Mouse (Mus musculus): ENCODE data around the gene Gm21188. TPM values are rescaled to one million over a fixed set of nuclear protein-coding genes. Genes with fewer than 3 reads are reported as not detected.
"Not testable (repeated sequence)": the region's sequence is repeated elsewhere in the genome, so short reads cannot be mapped to it uniquely, and the experiment has no call there.

Gm21188 gene
- polyA plus RNA-seq (2015; fragmentation: Nextera tagmentation; extraction: Ambion mirVana): not detected in 2 replicates

DNA sequence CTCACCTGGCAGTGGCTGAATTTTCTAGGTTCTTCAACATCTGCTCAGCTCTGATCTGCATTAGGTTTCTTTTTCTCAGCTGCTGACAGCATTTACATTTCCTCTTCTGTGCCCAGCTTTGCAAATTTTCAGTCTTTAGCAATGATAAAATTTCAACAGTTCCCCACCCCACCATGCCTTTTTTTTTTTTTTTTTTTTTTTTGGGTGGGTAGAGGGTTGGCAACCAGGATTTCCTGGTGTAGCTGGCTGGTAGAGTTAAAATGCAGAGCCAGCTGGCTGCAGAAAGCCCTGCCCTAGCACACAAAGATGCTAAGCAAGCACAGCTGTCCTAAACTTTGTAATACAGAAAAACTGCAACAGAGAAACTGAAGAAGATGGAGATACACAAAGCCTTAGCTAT, at the start of gene Gm21188:
TSS of gene Gm21188 (minus strand) at position 110 of the 400 bp plus-strand sequence.
- H3K4me3 ChIP-seq (ENCODE audit: low read length); ATAC-seq (ENCODE audit: low FRiP score, low TSS enrichment): not testable (repeated sequence)

DNA sequence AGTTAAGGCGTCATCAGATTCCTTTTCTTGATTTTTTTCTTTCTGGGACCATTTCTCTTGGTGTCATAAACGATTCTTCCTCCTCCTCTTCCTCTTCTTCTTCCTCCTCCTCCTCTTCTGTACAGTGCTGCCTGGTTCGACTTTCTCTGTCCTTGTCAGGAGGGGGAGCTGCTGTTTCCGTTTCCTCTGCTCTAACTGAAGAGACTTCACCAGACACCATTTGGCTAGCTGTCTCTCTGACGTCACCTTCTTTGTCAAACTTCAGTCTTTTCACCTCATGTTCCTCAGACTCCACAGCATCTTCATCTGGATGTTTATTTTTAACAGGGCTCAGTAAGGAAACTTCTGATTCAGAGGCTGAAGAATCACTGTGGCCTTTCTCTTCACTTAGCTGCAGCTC, 47.3 kb upstream of the Gm21188 start:
- not testable (repeated sequence) for H3K9ac ChIP-seq (replicated peaks; ENCODE audit: low read length); H3K9me3 ChIP-seq (ENCODE audit: low read length); H3K27me3 ChIP-seq (ENCODE audit: insufficient read depth, low read length); H3K4me2 ChIP-seq (replicated peaks; ENCODE audit: low read depth, low read length); H3K36me3 ChIP-seq (ENCODE audit: insufficient read depth, low read length); H3K4me1 ChIP-seq (ENCODE audit: insufficient read depth, low read length); ATAC-seq (ENCODE audit: low FRiP score, low TSS enrichment); H3K27ac ChIP-seq (ENCODE audit: low read length); H3K4me3 ChIP-seq (ENCODE audit: low read length)
- WGBS: no CpG with 5 or more reads among the region's 5 CpGs

More for the DNA sequence above, at the start of gene Gm21188:
- not testable (repeated sequence) for H3K27me3 ChIP-seq (ENCODE audit: insufficient read depth, low read length); H3K9me3 ChIP-seq (ENCODE audit: low read length); H3K4me2 ChIP-seq (replicated peaks; ENCODE audit: low read depth, low read length); H3K4me1 ChIP-seq (ENCODE audit: insufficient read depth, low read length); H3K36me3 ChIP-seq (ENCODE audit: insufficient read depth, low read length); H3K9ac ChIP-seq (replicated peaks; ENCODE audit: low read length); H3K27ac ChIP-seq (ENCODE audit: low read length)

DNA sequence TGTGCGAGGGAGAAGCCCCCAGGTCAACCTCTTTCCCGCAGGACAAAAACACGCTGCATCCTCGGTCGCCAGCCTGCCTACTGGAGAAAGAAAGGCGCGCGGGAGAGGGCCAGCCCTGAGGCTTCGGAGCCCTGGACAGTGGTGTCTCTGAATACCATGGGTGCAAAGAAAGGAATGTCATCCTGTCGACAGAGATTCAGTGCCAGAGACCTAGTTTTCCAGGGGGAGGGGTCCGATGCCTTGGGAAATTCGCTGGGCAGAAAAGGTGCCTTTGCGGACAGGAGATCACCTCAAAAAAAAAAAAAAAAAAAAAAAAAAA, 44.9 kb upstream of the Gm21188 start:
- not testable (repeated sequence) for H3K27me3 ChIP-seq (ENCODE audit: insufficient read depth, low read length); H3K4me3 ChIP-seq (ENCODE audit: low read length); H3K4me2 ChIP-seq (replicated peaks; ENCODE audit: low read depth, low read length); H3K4me1 ChIP-seq (ENCODE audit: insufficient read depth, low read length); H3K9me3 ChIP-seq (ENCODE audit: low read length); H3K9ac ChIP-seq (replicated peaks; ENCODE audit: low read length); H3K36me3 ChIP-seq (ENCODE audit: insufficient read depth, low read length); H3K27ac ChIP-seq (ENCODE audit: low read length); ATAC-seq (ENCODE audit: low FRiP score, low TSS enrichment)
- WGBS: 0% methylated on average over 4 of the region's 13 CpGs

DNA sequence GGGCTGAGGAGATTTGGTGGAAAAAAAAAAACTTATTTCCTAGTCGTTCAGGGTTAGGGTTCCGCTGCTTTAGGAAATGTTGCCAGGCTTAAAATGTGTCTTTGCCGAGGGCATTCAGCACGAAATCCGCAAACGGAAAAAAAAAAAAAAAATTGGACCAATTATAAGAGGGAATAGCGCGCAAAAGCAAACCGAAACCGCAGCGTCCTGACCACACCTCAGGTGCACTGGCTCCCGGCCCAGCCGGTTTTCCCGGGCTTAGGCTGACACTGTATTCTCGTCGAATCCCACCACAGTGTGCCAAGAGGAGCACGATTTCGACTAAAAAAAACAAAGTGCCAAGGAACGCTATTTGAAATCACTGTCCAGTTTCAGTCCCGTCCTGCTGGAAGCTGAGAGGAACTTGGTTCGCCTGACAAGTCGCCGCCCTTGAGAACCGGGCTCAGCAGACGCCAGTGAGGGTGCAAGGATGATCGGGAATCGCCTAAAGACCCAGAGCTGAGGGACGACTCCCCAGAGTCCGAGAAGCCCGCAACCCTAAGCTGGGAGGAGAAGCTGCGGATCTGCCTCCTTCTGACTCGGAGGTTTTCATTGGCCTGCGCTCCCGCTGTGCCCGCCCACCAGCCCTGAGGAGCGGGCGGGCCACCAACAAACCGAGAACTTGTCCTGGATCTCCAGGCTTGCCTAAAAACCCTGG, 44.4 kb upstream of the Gm21188 start:
- ATAC-seq (ENCODE audit: low FRiP score, low TSS enrichment): peak; percentile 82
- not testable (repeated sequence) for H3K36me3 ChIP-seq (ENCODE audit: insufficient read depth, low read length); H3K9me3 ChIP-seq (ENCODE audit: low read length); H3K4me1 ChIP-seq (ENCODE audit: insufficient read depth, low read length); H3K27me3 ChIP-seq (ENCODE audit: insufficient read depth, low read length); H3K9ac ChIP-seq (replicated peaks; ENCODE audit: low read length); H3K27ac ChIP-seq (ENCODE audit: low read length)
- under 1% methylated on average over 24 of the region's 38 CpGs for WGBS
- Histone ChIP-seq H3K4me3 (ENCODE audit: low read length) (peak overlapping the region; percentile 23; the same call in 1 of the 2 replicates), H3K4me2 (replicated peaks; ENCODE audit: low read depth, low read length) (peak overlapping the region; percentile 33)

DNA sequence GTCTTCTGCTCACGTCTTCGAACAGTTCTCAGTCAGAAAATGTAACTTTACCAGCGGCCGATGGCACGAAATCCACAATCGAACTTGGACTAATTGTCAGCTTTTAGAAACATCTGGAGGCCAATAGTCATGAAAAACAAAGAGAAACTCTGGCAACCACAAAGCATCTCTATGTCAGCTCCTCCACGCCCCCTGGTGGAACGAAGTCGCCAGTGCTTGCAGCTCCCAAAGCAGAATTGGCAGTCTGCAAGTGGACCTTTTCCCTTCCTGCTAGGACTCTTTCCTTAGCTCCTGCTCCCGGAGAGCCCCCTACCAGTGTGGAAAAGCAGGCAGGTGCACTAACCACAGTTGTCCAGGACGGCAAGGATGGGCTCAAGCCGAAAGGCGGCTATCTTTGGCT, 41.0 kb upstream of the Gm21188 start:
- H3K9me3 ChIP-seq (ENCODE audit: low read length); H3K27ac ChIP-seq (ENCODE audit: low read length); H3K4me2 ChIP-seq (replicated peaks; ENCODE audit: low read depth, low read length); H3K36me3 ChIP-seq (ENCODE audit: insufficient read depth, low read length); H3K4me3 ChIP-seq (ENCODE audit: low read length); H3K27me3 ChIP-seq (ENCODE audit: insufficient read depth, low read length); H3K9ac ChIP-seq (replicated peaks; ENCODE audit: low read length); H3K4me1 ChIP-seq (ENCODE audit: insufficient read depth, low read length); ATAC-seq (ENCODE audit: low FRiP score, low TSS enrichment): not testable (repeated sequence)
- WGBS: no CpG with 5 or more reads among the region's 13 CpGs

DNA sequence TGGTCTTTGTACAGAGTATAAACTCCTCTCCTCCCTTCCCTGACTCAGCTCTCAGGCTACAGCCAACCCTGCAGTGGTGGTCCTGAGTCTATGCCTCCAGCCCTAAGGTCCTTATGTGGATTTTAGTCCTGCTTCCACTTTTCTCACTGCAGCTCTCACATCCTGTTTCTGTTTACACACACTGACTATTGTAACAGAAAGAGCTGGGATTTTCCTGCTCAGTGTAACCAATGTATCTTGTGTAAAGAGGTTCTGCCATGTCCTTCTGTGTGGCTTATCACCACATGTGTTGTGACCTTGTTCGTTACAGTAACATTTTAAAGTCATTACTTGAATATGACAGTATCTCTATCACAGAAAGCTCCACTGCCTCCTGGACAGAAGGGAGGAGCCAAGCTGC, 27.6 kb upstream of the Gm21188 start:
- not testable (repeated sequence) for H3K4me2 ChIP-seq (replicated peaks; ENCODE audit: low read depth, low read length); H3K9me3 ChIP-seq (ENCODE audit: low read length); H3K27me3 ChIP-seq (ENCODE audit: insufficient read depth, low read length); H3K36me3 ChIP-seq (ENCODE audit: insufficient read depth, low read length); H3K4me3 ChIP-seq (ENCODE audit: low read length); H3K27ac ChIP-seq (ENCODE audit: low read length); H3K4me1 ChIP-seq (ENCODE audit: insufficient read depth, low read length); ATAC-seq (ENCODE audit: low FRiP score, low TSS enrichment); H3K9ac ChIP-seq (replicated peaks; ENCODE audit: low read length)
- no CpG with 5 or more reads among the region's 1 CpGs for WGBS

DNA sequence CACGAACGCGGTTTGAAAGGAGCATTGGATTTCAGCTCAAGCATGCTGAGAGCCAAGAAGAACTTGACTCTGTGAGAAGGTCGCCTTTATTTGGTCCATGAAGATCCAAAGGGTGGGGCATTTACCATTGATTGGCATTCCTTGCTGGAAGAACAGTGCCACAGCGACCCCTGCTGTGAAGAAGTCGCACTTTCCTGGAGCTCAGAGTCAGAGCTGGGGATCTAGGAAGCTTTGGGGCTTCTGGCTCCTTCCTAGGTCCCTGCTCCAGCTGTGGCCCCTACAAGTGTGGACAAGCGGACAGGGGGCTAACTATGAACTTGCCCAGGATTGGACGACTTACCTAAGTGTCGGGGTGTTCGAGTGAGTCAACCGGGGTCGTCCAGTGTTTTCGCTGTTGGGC, 18.9 kb upstream of the Gm21188 start:
- not testable (repeated sequence) for H3K9ac ChIP-seq (replicated peaks; ENCODE audit: low read length); ATAC-seq (ENCODE audit: low FRiP score, low TSS enrichment); H3K4me2 ChIP-seq (replicated peaks; ENCODE audit: low read depth, low read length); H3K9me3 ChIP-seq (ENCODE audit: low read length); H3K27ac ChIP-seq (ENCODE audit: low read length); H3K36me3 ChIP-seq (ENCODE audit: insufficient read depth, low read length); H3K27me3 ChIP-seq (ENCODE audit: insufficient read depth, low read length); H3K4me3 ChIP-seq (ENCODE audit: low read length); H3K4me1 ChIP-seq (ENCODE audit: insufficient read depth, low read length)
- no CpG with 5 or more reads among the region's 13 CpGs for WGBS

DNA sequence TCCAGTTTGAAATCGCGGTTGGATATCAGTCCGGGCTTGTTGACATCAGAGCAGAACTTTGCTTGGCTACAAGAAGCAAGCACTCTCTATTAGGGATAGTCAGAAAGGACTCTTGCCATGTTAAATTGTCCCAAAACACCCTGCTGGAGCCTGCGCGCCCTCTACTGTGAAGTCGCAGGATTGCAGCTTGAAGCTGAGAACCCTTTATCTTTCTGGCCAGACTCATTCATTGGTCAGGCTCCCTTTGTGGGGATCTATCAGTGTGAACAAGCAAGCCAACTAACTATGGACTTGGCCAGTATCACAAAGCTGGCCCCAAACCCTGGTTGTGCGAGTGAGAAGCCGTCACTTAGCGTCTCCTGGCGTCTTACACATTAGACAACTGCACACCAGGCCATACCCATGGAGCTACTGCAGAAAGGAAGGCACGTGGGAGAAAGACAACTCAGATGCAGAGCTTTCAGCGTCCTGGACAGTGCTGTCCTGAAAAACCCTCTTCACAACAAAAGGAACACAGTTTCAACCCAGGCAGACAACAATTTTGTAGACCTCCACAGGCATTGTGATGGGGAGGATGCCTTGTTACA, 18.1 kb upstream of the Gm21188 start:
- H3K4me3 ChIP-seq (ENCODE audit: low read length); H3K4me1 ChIP-seq (ENCODE audit: insufficient read depth, low read length); H3K27ac ChIP-seq (ENCODE audit: low read length); H3K9me3 ChIP-seq (ENCODE audit: low read length); H3K27me3 ChIP-seq (ENCODE audit: insufficient read depth, low read length); H3K36me3 ChIP-seq (ENCODE audit: insufficient read depth, low read length); H3K4me2 ChIP-seq (replicated peaks; ENCODE audit: low read depth, low read length); H3K9ac ChIP-seq (replicated peaks; ENCODE audit: low read length); ATAC-seq (ENCODE audit: low FRiP score, low TSS enrichment): not testable (repeated sequence)
- WGBS: no CpG with 5 or more reads among the region's 12 CpGs

DNA sequence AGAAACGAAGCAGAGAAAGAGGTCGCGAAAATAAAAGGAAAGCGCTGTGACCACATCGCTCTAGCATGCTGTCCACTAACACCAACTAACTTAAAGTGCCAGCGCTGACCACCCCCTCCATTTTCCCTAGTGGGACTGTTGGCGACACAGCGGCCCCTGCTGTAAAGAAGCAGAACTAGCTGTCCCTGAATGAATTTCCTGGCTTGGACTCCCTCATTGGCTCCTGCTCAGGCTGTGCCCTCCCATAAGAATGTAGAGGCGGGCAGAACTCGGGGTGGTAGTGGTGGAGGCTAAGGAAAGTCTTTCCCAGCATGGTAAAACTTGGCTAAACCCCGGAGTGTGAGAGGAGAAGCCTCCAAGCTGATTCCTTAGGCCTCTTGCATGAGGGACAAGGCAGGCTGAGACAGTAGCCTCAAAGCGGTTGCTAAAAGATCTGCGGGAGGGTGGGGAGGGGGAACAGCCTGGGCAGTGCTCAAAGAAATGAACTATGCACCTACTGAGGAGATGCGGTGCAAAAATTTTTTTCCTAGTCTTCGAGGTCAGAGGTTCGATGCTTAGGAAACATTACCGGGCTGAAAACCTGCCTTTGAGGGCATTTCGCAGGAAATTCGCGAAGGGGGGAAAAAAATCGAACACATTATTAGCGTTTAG, 11.6 kb upstream of the Gm21188 start:
- no CpG with 5 or more reads among the region's 22 CpGs for WGBS
- H3K9me3 ChIP-seq (ENCODE audit: low read length); H3K4me1 ChIP-seq (ENCODE audit: insufficient read depth, low read length); H3K27me3 ChIP-seq (ENCODE audit: insufficient read depth, low read length); H3K4me3 ChIP-seq (ENCODE audit: low read length); H3K36me3 ChIP-seq (ENCODE audit: insufficient read depth, low read length); H3K27ac ChIP-seq (ENCODE audit: low read length); H3K4me2 ChIP-seq (replicated peaks; ENCODE audit: low read depth, low read length); H3K9ac ChIP-seq (replicated peaks; ENCODE audit: low read length): not testable (repeated sequence)
- peak; percentile 87; the same call in 1 of the 2 replicates for ATAC-seq (ENCODE audit: low FRiP score, low TSS enrichment)

DNA sequence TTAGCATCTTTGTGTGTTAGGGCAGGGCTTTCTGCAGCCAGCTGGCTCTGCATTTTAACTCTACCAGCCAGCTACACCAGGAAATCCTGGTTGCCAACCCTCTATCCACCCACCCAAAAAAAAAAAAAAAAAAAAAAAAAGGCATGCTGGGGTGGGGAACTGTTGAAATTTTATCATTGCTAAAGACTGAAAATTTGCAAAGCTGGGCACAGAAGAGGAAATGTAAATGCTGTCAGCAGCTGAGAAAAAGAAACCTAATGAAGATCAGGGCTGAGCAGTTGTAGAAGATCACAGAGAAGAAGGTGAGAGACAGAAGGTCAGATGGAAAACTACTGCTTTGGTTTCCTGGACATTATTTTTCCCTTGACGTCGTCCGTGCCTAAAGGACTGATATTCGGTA, 10.9 kb upstream of the Gm21188 start:
- H3K4me3 ChIP-seq (ENCODE audit: low read length); H3K36me3 ChIP-seq (ENCODE audit: insufficient read depth, low read length); H3K27me3 ChIP-seq (ENCODE audit: insufficient read depth, low read length); H3K9ac ChIP-seq (replicated peaks; ENCODE audit: low read length); H3K4me2 ChIP-seq (replicated peaks; ENCODE audit: low read depth, low read length); ATAC-seq (ENCODE audit: low FRiP score, low TSS enrichment); H3K9me3 ChIP-seq (ENCODE audit: low read length); H3K4me1 ChIP-seq (ENCODE audit: insufficient read depth, low read length); H3K27ac ChIP-seq (ENCODE audit: low read length): not testable (repeated sequence)
- no CpG with 5 or more reads among the region's 4 CpGs for WGBS

Measured in kidney, embryonic 16.5 days (tissue).